ENCODE assay signal across 25 mouse cellular contexts in the genomic region with DNA sequence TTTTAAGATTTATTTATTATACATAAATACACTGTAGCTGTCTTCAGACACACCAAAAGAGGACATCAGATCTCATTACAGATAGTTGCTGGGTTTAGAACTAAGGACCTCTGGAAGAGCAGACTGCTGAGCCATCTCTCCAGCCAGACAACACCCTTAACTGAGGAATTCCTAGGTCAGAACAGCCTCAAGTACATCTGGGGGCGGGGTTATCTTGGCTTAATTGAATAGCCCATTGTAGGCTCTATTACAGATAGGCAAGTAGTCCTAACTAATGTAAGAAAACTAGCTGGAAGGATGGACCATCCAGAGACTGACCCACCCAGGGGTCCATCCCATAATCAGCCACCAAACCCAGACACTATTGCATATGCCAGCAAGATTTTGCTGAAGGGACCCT. TPM values are rescaled to one million over a fixed set of nuclear protein-coding genes. Genes with fewer than 3 reads are reported as not detected.
"Had no signal": no experiment of that assay in that cellular context is flagged by ENCODE, and none has a peak within 500 bp of the region (broad histone marks: within the 10 kb centered on the region; RNA-seq: fewer than 3 reads in every experiment).

No protein-coding gene starts in this region.

RNA-seq across cellular contexts. Expression of gene Gm28047, which starts 16.3 kb away (rescaled TPM):
- total RNA-seq: heart, postnatal 25 days; hindbrain, postnatal 0 days; layer of hippocampus, adult 2 months; left cerebral cortex, adult 18-20 months had no signal
- polyA plus RNA-seq: heart, embryonic 10.5 days; heart, embryonic 11.5 days; heart, embryonic 12.5 days; heart, embryonic 13.5 days; heart, embryonic 14.5 days; heart, embryonic 15.5 days; heart, embryonic 16.5 days; heart, postnatal 0 days; hindbrain, embryonic 10.5 days; hindbrain, embryonic 12.5 days; hindbrain, embryonic 13.5 days; hindbrain, embryonic 14.5 days; hindbrain, embryonic 15.5 days; hindbrain, embryonic 16.5 days; intestine, embryonic 14.5 days; intestine, embryonic 15.5 days; intestine, embryonic 16.5 days; intestine, postnatal 0 days; kidney, embryonic 14.5 days; kidney, embryonic 15.5 days; large intestine, adult 2 months had no signal
